Mouse (Mus musculus): Measurements from ENCODE around the gene Cd200r3. TPM values are rescaled to one million over a fixed set of nuclear protein-coding genes. Genes with fewer than 3 reads are reported as not detected.

Gene Cd200r3
- not detected for polyA plus RNA-seq (2015; fragmentation: Illumina TruSeq; extraction: RNeasy Lipid Tissue Mini Kit (QIAGEN cat#74804); ENCODE audit: insufficient read depth, low read depth, low replicate concordance)

DNA sequence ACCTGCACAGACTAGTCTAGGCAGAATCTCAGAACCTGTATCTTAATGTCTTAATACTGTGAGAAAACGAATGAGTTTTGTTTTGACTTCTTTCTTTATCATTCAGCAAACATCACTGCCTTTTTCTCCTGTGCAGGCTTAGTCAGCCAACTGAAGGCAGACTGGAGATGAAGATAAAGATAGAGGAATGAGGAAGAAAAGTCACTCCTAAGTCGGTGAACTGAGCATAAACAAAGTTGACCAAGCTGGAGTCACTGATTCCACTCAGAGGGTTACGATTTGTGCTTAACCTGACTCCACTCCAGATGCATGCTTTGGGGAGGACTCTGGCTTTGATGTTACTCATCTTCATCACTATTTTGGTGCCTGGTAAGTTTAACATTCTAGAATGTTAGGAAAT lies at the start of gene Cd200r3:
Gene Cd200r3, plus strand, starts transcription at position 211 of the 400 bp plus-strand sequence.

Other genes starting within 250 kb of the Cd200r3 start
- 1.7 TPM for gene Nepro, start 219.4 kb upstream of the Cd200r3 start, polyA plus RNA-seq (2015; fragmentation: Illumina TruSeq; extraction: RNeasy Lipid Tissue Mini Kit (QIAGEN cat#74804); ENCODE audit: insufficient read depth, low read depth, low replicate concordance)
- gene Gtpbp8, start 197.3 kb upstream of the Cd200r3 start, polyA plus RNA-seq (2015; fragmentation: Illumina TruSeq; extraction: RNeasy Lipid Tissue Mini Kit (QIAGEN cat#74804); ENCODE audit: insufficient read depth, low read depth, low replicate concordance): 4.7 TPM
- gene Cd200r1, start 177.9 kb upstream of the Cd200r3 start, polyA plus RNA-seq (2015; fragmentation: Illumina TruSeq; extraction: RNeasy Lipid Tissue Mini Kit (QIAGEN cat#74804); ENCODE audit: insufficient read depth, low read depth, low replicate concordance): not detected
- gene Cd200r4, start 131.9 kb upstream of the Cd200r3 start, polyA plus RNA-seq (2015; fragmentation: Illumina TruSeq; extraction: RNeasy Lipid Tissue Mini Kit (QIAGEN cat#74804); ENCODE audit: insufficient read depth, low read depth, low replicate concordance): not detected
- gene Cd200r2, start 76.6 kb upstream of the Cd200r3 start, polyA plus RNA-seq (2015; fragmentation: Illumina TruSeq; extraction: RNeasy Lipid Tissue Mini Kit (QIAGEN cat#74804); ENCODE audit: insufficient read depth, low read depth, low replicate concordance): not detected
- 11.6 TPM for gene Ccdc80, start 149.7 kb downstream of the Cd200r3 start, polyA plus RNA-seq (2015; fragmentation: Illumina TruSeq; extraction: RNeasy Lipid Tissue Mini Kit (QIAGEN cat#74804); ENCODE audit: insufficient read depth, low read depth, low replicate concordance)
- gene Slc35a5, start 215.0 kb downstream of the Cd200r3 start, polyA plus RNA-seq (2015; fragmentation: Illumina TruSeq; extraction: RNeasy Lipid Tissue Mini Kit (QIAGEN cat#74804); ENCODE audit: insufficient read depth, low read depth, low replicate concordance): 3.6 TPM
- 10.3 TPM for gene Atg3, start 215.1 kb downstream of the Cd200r3 start, polyA plus RNA-seq (2015; fragmentation: Illumina TruSeq; extraction: RNeasy Lipid Tissue Mini Kit (QIAGEN cat#74804); ENCODE audit: insufficient read depth, low read depth, low replicate concordance)